Comparison of ENCODE assay signal across 9 mouse cellular contexts in the genomic region with DNA sequence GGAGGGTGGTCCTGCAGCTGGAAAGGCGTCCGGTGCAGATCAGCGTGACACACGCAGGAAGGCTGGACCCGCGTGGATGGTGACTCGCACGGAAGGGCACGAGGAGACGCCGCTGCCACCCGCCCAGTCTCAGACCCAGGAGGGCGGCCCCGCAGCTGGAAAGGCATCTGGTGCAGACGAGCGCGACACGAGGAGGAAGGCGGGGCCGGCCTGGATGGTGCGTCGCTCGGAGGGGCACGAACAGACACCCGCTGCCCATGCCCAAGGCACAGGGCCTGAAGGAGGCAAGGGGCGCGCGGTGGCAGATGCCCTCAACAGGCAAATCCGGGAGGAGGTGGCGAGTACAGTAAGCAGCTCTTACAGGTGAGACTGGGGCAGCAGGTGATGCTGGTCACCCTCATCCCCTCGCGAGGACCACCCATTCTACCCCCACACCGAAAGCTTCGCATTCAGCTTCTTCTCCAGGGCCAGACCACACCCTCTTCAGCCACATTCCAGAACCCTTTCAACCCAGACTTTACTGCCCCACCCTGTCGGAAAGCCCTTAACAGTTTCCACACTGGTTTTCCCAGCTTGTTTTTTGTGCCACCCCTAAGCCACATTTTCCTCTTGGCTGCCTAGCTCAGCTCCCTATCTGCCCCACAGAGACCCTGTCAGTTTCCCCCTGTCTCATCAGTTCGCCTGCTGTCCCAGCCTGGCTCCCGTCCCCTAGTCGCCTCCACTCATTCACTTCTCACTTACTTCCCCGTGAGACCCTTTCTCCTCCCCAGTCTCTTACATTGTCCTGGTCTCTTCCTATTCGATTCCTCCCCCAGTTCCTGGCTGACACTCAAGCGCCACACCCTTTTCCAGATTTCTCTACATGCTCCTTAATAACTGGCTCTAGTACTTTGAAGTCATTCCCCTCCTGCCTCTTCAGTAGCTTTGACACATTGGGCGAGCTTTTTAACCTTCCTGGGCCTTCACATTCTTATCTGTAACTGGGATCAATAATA. TPM values are rescaled to one million over a fixed set of nuclear protein-coding genes. Genes with fewer than 3 reads are reported as not detected.
DNase-seq lines count a peak whose midpoint lies in the region; ATAC-seq and TF ChIP-seq lines count a peak whose summit lies in the region.
"Had no signal": no experiment of that assay in that cellular context is flagged by ENCODE, and none has a peak within 500 bp of the region (broad histone marks: within the 10 kb centered on the region; RNA-seq: fewer than 3 reads in every experiment).

No protein-coding gene starts in this region.

- peak; percentile 61 for DNase-seq in embryo, embryonic 10 days (ENCODE audit: low spot score)
- DNase-seq in embryo, embryonic 10.5 days (ENCODE audit: low spot score), result no peak
- DNase-seq in embryonic facial prominence, embryonic 10.5 days (ENCODE audit: low spot score), result peak; percentile 41
- peak; percentile 23 for DNase-seq in heart, postnatal 4 days
- peak; percentile 91 for DNase-seq in midbrain, embryonic 11.5 days (ENCODE audit: low spot score, missing footprints)
- DNase-seq in layer of hippocampus, adult 8-10 months (ENCODE audit: low spot score in 2 of 2), result no peak
- DNase-seq in left cerebral cortex, postnatal 14 days (ENCODE audit: low spot score in 2 of 2), result no peak

- intact Hi-C loops in left cerebral cortex, postnatal 14 days (cut with DNase I), result loop anchor here (5.0 kb wide), 1 partner anchor 98 kb away; no protein-coding TSS in a partner anchor

- peak; percentile 10 for ATAC-seq in midbrain, embryonic 11.5 days (ENCODE audit: low FRiP score)

- H3K4me2 ChIP-seq in midbrain, embryonic 11.5 days, result peak overlapping the region; percentile 98

- 0 out of 2 replicates have a peak overlapping the region, but pooled peaks have one; percentile 19 for H3K27ac ChIP-seq in embryonic facial prominence, embryonic 10.5 days (replicated peaks)
- H3K27ac ChIP-seq in midbrain, embryonic 11.5 days (ENCODE audit: low read depth, low read length), result no peak overlapping the region

- H3K9me3 ChIP-seq in embryonic facial prominence, embryonic 10.5 days, result no peaks in the 10 kb centered on the region
- no peaks in the 10 kb centered on the region for H3K9me3 ChIP-seq in midbrain, embryonic 11.5 days (ENCODE audit: control insufficient read depth, low read length)

- peaks cover 39% of the 10 kb centered on the region for H3K4me1 ChIP-seq in embryonic facial prominence, embryonic 10.5 days
- H3K4me1 ChIP-seq in midbrain, embryonic 11.5 days (ENCODE audit: control insufficient read depth, insufficient read depth, low read length), result peaks cover 25% of the 10 kb centered on the region

- no peaks in the 10 kb centered on the region for H3K36me3 ChIP-seq in C2C12 (ENCODE audit: control insufficient read depth, insufficient read depth)
- no peaks in the 10 kb centered on the region for H3K36me3 ChIP-seq in embryonic facial prominence, embryonic 10.5 days (replicated peaks)
- no peaks in the 10 kb centered on the region for H3K36me3 ChIP-seq in midbrain, embryonic 11.5 days (ENCODE audit: control insufficient read depth, insufficient read depth, low read length)

- no peaks in the 10 kb centered on the region for H3K27me3 ChIP-seq in C2C12 (ENCODE audit: control insufficient read depth, insufficient read depth, insufficient read length)
- H3K27me3 ChIP-seq in embryonic facial prominence, embryonic 10.5 days (replicated peaks; ENCODE audit: low read depth, poor library complexity, severe bottlenecking), result peaks cover 93% of the 10 kb centered on the region
- H3K27me3 ChIP-seq in midbrain, embryonic 11.5 days (ENCODE audit: control insufficient read depth, insufficient read depth, low read length), result peaks cover 16% of the 10 kb centered on the region

- H3K9ac ChIP-seq in midbrain, embryonic 11.5 days (ENCODE audit: low read length), result peak overlapping the region; percentile 47

- H3ac ChIP-seq in C2C12 (ENCODE audit: control insufficient read depth, insufficient read length, low read depth), result peak overlapping the region; percentile 58

- peaks cover 58% of the 10 kb centered on the region for H3K79me2 ChIP-seq in C2C12 (ENCODE audit: control insufficient read depth, insufficient read depth)

- H3K4me3 ChIP-seq in C2C12 (ENCODE audit: insufficient read depth, poor library complexity, severe bottlenecking), result peak overlapping the region; percentile 43
- peak overlapping the region; percentile 71 for H3K4me3 ChIP-seq in embryonic facial prominence, embryonic 10.5 days
- H3K4me3 ChIP-seq in midbrain, embryonic 11.5 days (ENCODE audit: low read depth, low read length), result peak overlapping the region; percentile 78

- TF ChIP-seq CTCF in C2C12 (IDR thresholded peaks at IDR 0.05; ENCODE audit: control insufficient read depth, insufficient read depth, insufficient read length), result no peak

- H3K79me3 ChIP-seq in C2C12 (ENCODE audit: low read depth), result peaks cover 21% of the 10 kb centered on the region

- 8% methylated on average over 42 of the region's 42 CpGs for WGBS in embryonic facial prominence, embryonic 10.5 days
- WGBS in midbrain, embryonic 11.5 days, result 5% methylated on average over 42 of the region's 42 CpGs

TF ChIP-seq in C2C12, 6 proteins besides CTCF, POLR2A, EP300 and RAD21:
- TF ChIP-seq CEBPB (IDR thresholded peaks at IDR 0.05; ENCODE audit: low read depth) (no peak), MAX (IDR thresholded peaks at IDR 0.05) (no peak), MYOG (IDR thresholded peaks at IDR 0.05; ENCODE audit: control insufficient read depth, extremely low read depth, insufficient read length) (no peak), FOSL1 (IDR thresholded peaks at IDR 0.05; ENCODE audit: insufficient read depth, low read length, poor library complexity, severe bottlenecking) (no peak), USF1 (IDR thresholded peaks at IDR 0.05; ENCODE audit: low read depth) (no peak), MYOD1 (IDR thresholded peaks at IDR 0.05; ENCODE audit: control insufficient read depth, insufficient read length, low read depth) (no peak)

RNA-seq across cellular contexts. Expression of a gene that starts 2.0 kb away (rescaled TPM):
- 39.2 TPM for polyA plus RNA-seq in C2C12 (2012; fragmentation: generic; extraction: Trizol)
- polyA plus RNA-seq in embryonic facial prominence, embryonic 10.5 days (2016; fragmentation: Nextera tagmentation; extraction: Ambion mirVana), result 10.2 and 13.4 TPM in 2 replicates
- total RNA-seq in heart, postnatal 4 days (2021), result 1 to 10 TPM; 4.6 to 4.8 TPM
- 38.8 and 43.1 TPM in 2 replicates for polyA plus RNA-seq in midbrain, embryonic 11.5 days (2014; fragmentation: Nextera tagmentation; extraction: Ambion mirVana)
- 100 to 1,000 TPM; 101 to 108 (median 106) TPM for total RNA-seq in layer of hippocampus, adult 8-10 months (2022)
- total RNA-seq in left cerebral cortex, postnatal 14 days (2021), result 100 to 1,000 TPM; 182 to 190 TPM
- total RNA-seq: MEL had no signal

RNA-seq across cellular contexts. Expression of a gene that starts 30.8 kb away (rescaled TPM):
- 0.77 TPM for polyA plus RNA-seq in C2C12 (2012; fragmentation: generic; extraction: Trizol)
- 38.5 and 46.1 TPM in 2 replicates for polyA plus RNA-seq in embryonic facial prominence, embryonic 10.5 days (2016; fragmentation: Nextera tagmentation; extraction: Ambion mirVana)
- not detected for total RNA-seq in heart, postnatal 4 days (2021)
- polyA plus RNA-seq in midbrain, embryonic 11.5 days (2014; fragmentation: Nextera tagmentation; extraction: Ambion mirVana), result 10.1 and 13.0 TPM in 2 replicates
- total RNA-seq in layer of hippocampus, adult 8-10 months (2022), result not detected
- total RNA-seq in left cerebral cortex, postnatal 14 days (2021), result not detected
- total RNA-seq: MEL had no signal

Comparison
In these comparisons a context has a peak if more than half of its experiments do, and no peak if none do; other contexts are left out.
1. DNase-seq: peak in embryo, embryonic 10 days (single experiment), embryonic facial prominence, embryonic 10.5 days (single experiment), heart, postnatal 4 days (single experiment) and midbrain, embryonic 11.5 days (single experiment); none in embryo, embryonic 10.5 days (single experiment), layer of hippocampus, adult 8-10 months (0 of 2) and left cerebral cortex, postnatal 14 days (0 of 2).
2. RNA of a gene that starts 2.0 kb away (total RNA-seq): 182 to 190 TPM in left cerebral cortex, postnatal 14 days and 101 to 108 TPM in layer of hippocampus, adult 8-10 months; 4.6 to 4.8 TPM in heart, postnatal 4 days; every median in the first group is over 10 times any median in the second.
3. Peak in every context shown above with its lines, with median percentiles within 50 percentile points of each other: H3K4me3 ChIP-seq.